Mouse (Mus musculus) WW6 (cell line): Measurements from ENCODE around the gene Il12rb2.

Source experiments
- DNase-seq: peaks from one replicate; pipeline ENCODE4 v3.0.0-alpha.2; 2013; ENCODE audit warnings: low read depth, low spot score

Il12rb2 gene

DNA sequence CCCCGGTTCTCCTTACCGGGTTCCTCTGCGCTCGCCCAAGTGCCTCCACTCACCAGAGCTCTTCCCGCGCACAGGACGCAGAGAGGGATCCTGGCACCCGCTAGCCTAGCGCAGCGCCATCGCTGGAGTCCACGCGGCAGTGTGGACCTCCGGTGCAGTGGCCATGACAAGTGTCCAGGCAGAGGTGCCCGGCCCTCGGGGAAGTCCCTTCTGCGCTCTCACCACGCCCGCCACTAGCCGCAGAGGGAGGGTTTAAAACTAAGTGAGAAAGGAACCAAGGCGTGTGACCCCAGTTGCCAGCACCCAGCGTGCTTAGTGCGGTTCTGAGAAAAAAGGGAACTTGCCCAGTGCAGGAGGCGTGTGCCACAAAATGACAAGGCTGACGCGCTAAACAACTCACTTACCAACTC lies at the start of gene Il12rb2:
Gene Il12rb2, minus strand, starts transcription at position 207 of the 410 bp plus-strand sequence.
- DNase-seq: no peak

DNA sequence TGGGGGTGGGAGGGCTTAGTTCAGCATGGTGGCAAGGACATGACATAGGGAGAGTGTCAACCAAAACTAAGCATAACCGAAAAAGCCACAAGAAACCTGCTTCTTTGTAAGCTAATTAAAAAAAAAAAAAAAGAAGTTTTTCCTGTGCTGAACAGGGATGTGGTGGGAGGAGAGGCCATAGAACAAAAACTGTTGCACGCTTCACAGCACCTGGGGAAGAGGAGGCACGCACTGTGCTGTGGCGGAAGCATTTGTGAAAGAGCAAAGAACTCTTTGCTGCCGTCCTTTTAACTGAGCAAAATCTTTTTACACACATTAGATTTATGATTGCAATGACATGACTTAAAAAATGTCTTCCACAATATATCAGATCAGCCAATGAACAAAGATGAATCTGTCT lies 45.8 kb upstream of the Il12rb2 start:
- no peak for DNase-seq

DNA sequence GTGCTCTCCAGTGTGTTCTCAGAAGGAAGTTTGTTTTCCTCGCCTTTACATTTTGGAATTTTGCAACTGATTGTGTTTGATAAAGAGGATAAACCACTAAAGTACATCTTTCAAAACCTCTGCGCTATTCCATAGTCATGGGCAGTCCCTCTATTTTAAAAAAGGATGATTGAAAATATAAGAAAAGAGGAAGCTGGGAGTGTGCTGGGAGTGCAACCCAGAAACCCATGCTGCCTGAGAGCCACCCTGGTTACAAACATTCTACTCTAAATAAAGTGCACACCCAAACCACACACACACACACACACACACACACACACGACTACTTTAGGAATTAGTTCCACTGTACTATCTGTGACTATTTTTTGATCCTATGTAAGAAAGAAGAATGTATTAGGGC lies 40.6 kb upstream of the Il12rb2 start:
- no peak for DNase-seq

DNA sequence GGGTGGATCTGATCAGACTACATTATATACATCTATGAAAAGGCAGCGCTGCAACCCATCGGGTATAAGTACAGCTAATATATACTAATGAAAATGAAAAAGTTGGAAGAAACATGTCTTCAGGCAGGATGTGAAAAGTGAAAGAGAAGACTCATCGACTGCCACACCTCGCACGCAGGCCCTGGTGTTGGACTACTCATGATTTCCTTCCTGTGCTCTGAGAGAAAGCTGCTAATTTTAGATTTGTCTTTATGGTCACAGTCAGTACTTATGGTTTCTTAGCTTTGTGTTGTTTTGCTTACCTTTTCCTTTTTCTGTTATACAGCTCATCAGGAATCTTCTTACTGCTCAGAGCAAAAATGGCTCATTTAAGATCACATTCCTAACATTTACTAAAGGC lies 39.3 kb upstream of the Il12rb2 start:
- no peak for DNase-seq

DNA sequence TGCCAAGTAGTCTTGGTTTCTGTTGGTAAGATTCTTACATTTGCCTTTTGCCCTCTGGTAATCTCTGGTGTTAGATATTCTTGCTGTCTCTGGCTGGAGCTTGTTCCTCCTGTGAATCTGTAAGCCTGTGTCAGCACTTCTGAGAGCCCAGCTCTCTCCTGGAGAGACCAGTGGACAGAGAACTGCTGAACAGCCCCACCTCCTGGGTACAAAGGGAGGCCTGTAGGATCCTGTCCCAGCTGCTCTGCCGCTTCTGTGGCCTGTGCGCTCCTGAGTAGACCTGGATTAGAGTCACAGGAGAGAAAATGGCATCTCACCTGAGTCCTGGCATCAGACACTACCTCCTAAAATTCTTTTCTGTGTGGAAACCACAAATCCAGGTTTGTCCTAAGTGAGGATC lies 37.4 kb upstream of the Il12rb2 start:
- no peak for DNase-seq

DNA sequence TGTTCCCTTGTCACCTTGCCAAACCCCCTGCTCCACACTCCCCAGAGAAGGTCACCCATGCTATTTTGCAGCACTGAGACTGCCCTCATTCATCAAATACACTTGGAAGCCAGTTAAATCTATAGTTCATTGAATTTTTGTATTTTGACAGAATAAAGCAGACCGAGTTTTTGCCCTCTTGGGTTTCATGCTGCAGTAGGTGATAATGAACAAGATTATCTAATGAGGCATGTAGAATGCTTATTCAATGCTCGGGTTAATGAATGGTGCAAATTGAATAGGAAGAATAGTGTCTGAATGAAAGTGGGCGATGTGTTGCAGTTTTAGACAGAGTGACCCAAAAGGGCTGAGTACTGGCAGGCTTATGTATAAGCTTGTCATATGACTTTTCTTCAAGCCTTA lies 29.3 kb upstream of the Il12rb2 start:
- DNase-seq: no peak

DNA sequence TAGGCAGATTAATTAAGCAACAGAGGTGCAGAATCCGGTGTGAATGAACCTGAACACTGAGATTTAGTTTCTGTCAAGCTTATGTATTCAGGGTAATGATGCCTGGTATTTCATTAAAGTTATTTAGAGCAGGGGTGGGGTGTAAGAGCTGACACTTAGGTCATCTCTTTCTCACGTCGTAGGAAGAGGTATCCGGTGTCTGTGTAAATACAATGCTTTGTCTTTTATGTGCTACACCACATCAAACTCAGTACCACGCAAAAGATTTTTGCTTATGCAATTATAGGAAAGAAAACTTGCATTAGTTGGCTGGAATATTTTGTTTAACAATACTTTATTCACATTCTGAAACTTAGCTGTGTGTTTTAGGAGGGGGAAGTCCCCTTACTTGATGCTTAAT lies 23.6 kb upstream of the Il12rb2 start:
- DNase-seq: no peak

DNA sequence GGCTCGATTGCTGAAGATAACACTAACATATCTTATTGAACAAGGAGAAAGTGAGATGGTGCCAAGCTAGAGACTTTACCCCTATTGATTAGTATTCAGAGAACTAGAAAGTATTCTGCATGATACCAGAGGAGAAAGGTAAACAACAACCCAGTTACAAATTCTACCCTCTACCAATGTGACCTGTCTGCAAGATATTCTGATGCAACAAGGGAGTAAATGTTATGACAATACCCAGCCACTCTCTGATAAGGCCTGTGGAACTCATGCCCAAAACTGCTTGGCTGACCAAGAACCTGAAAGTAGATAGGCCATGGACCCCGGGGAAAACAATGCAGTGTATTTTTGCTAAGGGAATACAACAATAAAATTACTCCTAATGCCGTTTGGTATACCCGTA lies 10.2 kb downstream of the Il12rb2 start:
- no peak for DNase-seq

DNA sequence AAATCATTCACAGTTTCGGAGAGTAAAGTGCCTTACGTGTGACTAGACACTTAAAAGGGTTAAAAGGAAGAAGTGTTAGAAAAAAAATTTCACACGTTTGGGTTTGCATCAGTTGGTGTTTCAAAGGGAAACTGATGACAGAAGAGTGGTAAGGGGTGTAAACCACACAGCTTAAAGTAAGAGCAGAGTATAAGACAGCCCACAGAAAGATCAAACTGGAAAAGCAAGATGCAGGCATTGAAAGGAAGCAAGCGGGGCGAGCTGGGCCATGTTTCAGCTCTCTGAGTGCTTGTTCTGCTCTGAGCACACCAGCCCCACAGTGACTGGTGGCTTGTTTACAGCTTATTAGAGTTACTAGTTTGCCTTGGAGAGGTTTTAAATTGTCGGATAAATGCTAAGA lies 27.9 kb downstream of the Il12rb2 start:
- DNase-seq: no peak

DNA sequence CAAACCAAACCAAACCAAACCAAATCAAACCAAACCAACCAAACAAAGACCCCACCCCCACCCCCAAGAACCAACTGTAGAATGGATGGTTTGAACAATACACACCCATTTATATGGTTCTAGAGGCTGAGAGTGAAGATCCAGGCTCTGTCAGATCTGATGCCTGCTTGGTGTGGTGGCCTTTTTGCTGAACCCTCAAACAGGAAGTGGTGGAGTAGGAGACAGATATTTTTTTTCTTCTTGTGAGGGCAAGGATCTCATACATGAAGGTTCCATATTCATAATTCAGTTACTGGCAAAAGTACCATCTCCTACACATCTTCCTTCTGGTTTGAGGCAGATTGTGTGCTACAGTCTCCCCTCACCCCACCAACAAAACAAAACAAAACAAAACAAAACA lies 36.5 kb downstream of the Il12rb2 start:
- DNase-seq: no peak

DNA sequence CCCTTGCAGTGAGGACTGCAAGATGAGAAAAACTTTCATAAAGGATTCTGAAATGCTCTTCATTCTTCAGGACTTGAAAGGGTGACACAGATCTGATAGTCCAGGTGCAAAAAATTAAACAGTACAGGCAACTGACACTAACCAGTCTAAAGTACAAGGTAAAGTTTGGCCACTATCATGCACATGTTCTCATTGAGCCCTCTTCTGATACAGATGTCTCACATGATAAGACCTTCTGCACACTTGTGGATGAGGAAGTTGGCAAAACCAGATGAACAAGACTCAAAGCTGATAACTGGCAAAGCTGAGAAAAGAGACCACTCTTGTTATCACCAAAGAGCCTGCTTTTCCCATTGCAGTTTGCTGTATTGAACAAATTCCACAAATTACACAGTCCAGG lies 38.0 kb downstream of the Il12rb2 start:
- no peak for DNase-seq

DNA sequence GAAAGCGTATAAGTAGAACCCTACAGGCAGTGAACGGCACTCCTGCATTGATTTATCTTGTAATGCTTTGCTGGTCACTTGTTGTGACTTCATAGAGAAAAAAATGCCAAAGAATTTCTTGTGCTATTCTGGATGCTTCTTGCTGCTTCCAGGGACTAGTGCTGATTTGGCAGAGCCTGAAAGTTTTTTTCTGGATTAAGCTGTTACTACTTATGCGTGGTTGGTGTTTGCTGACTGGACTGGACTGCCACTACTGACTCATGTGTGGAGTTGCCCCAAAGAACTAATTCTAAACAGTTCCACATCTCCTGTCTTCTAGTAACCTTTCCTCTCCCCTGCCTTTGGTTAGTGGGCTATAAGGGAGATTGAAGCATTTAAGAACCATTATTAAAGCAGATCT lies 52.2 kb downstream of the Il12rb2 start:
- DNase-seq: no peak

DNA sequence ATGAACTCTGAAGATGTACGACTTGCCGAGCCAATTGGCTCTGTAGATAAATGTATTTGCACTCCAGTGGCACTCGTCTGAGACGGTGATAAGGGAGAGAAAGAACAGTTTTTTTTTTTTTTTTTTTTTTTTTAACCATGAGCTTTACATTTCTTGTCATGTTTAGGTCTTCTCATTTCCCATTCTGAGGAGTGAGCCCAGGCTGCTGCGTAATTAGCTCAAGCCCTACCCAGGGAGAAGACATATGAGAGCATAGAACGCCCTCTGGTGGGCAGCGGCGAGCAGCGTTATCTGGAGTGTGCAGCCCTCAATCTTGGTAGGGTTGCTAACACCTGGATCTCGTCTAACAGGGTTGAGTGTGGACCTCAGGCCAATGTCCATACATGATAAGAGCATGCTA lies 57.5 kb downstream of the Il12rb2 start:
- peak; percentile 49 for DNase-seq

DNA sequence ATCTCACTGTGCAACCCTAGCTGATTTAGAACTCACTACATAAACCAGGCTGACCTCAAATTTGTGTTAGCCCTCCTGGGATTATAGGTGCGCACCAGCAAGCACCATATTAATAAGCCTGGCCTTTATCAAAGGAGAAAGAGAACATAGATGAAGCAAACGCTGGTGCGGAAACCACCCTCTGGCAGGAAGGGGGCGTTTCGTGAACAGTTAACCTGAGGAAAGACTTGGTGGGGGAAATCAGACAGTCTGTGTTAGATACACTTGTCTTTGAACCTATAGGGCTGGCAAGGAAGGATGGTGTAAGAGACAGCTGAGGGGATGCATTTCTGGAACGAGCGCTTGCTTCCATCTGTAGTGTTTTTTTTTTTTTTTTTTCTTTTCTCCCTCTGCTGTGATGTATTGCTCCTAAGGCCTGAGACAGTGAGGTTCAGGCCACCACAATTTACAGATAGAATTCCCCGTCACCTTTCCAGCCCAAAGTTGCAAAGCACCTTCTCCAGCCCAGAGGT lies 58.1 kb downstream of the Il12rb2 start:
- DNase-seq: no peak

DNA sequence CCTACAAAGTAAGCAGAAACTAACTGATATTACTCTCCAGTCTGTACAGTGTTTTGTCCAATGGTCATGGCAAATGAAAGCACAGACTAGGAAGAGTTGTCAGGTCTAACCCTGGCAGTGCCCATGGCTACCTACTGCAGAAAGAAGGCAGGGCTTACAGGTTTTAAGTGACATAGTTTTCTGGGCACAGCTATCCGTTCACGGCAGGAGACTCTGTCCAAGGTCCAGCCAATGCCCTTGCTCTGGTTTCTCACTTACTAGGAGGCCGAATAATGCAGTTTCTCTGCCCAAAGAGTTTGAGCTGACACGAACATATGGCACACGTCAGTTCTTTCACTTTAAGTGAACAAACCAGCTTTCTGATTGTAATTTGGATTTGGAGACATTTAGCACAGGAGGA lies 58.9 kb downstream of the Il12rb2 start:
- no peak for DNase-seq

DNA sequence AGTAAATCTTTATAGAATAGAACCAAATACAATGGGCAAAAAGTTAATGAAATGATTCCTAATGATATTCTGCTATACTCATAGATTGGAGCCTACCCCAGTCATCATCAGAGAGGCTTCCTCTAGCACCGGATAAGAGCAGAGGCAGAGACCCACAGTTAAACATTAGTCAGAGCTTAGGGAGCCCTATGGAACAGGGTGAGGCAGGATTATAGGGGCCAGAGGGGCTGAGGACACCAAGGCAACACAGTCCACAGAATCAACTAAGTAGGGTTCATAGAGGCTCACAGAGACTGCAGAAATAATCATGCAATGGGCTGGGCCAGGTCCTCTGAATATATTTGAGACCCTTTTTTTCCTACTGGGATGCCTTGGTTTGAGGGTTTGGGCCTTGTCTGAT lies 61.3 kb downstream of the Il12rb2 start:
- DNase-seq: no peak

DNA sequence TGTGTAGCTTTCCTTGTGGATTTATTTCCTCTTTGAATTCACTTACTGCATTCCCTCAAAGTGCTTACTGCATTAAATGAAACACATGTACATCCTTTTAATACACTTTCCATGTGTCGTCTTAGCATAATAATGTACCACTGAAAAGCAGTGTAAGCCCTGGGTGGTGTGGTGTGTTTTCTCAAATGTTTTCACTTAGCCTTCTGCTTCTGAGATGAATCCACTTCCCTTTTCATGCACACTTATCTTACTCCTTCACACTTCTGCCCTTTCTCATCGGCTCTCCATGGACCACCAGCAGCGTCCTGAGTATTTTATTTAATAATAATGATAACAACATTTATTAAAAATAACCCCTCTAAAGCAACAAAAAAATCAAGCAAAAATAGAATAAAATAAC lies 66.2 kb downstream of the Il12rb2 start:
- DNase-seq: no peak

DNA sequence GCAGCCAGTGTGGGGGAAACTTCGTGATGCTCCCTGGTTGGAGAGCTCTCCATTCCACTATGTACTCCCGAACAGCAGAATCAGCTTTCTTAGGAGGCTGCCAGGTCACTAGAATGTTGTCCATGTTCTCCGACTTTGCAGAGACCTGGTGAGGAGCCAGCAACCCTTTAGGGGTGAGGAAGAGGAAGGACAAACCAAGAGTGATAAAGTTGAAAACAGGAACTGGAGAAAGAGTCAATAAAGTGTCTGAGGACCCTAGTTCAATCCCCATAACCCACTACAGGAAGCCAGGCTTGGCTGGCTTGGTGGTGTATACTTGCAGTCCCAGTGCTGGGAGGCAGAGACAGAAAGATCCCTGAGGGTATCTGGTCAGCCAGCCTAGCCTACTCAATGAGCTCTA lies 67.0 kb downstream of the Il12rb2 start:
- no peak for DNase-seq

DNA sequence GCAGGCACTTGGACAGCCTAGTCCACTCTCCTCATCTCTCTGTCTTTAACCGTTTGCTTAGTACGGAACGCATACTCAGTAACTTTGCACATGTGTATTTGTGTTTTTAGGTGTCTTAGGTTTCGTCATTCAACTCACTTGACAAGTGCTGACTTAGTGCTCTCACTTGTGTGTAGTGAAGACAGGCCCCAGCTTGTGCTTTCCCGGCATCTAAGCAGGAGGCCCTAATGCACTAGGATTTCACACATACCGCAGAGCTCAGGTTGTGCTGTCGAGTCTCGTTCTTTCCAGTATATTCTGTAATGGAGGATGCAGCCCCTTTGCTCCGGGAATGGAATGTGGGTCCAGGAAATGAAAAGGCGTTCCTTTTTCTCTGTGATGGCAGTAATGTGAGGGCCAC lies 72.8 kb downstream of the Il12rb2 start:
- DNase-seq: no peak

DNA sequence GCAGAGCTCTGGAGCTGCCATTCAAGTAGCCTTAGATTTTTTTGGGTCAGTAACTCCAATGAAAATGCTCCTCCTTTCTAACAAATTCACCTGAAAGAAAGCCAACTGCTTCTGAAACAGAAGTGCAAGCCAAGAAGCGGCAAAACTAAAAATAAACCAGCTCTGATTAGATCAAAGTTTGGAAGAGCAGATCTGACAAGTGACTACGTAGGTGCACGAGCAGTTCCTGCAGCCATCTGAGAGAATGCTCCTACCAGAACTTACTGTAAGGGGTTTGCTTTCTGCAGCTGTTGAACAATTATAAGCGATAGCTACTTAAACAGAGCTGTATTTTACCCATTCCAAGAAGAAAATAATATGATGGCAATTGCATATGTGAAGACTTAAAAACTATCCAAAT lies 73.5 kb downstream of the Il12rb2 start:
- no peak for DNase-seq

DNA sequence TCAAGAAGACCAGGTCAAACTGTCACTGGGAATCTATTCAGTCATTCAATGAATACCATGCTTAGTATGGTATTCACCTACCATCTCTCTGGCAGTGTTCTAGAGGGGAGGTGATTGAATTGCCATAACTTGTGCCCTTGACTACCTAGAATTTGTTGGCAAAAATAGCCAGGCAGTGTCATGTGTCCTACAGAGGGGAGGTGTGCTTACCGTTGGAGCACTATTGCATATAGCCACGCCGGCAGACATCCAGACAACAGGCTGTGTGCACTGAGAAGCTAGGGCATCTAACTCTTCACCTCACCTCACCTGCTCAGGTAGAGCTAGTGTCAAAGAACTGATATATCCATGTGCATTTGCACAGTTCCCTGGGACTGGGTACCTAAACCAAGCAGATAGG lies 74.8 kb downstream of the Il12rb2 start:
- no peak for DNase-seq

DNA sequence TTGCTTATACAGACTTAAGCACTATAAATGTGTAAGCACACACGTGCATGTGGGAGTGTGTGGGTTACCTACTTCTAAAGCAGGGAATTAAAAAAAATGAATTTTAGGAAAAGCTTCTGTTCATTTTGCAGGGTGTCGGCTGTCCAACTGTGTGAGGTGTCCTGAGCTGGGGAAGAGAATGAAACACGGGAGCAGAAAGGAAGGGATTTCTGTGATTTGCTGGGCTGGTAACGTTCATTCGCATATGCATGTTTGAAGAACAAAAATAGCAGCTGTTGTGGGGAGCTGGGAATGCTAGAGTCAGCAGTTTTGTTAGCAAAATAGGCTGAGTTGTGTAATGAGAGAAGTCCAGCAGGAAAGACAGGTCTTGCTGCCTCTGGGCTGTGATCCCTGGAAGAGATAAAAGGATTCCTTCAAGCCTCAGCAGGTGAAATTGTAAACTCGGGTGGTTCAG lies 75.3 kb downstream of the Il12rb2 start:
- no peak for DNase-seq

DNA sequence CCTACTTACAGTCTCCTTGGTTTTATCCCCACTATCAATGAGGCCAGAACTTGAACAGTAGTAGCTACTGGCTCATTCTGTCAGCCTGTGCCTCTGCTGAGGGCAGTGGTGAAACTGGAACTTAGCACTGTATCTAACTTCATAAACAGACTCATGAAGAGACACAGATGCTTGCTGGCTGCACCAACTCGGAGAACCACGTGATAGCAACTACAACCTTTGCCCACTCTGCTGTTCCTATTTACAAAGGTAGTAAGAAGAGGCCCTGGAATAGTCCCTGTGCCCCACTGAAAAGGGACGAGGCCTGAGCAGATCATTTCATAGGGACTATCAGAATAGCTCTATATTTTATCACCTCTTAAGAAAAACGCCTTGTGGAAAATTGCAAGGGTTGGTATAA lies 75.7 kb downstream of the Il12rb2 start:
- DNase-seq: no peak

DNA sequence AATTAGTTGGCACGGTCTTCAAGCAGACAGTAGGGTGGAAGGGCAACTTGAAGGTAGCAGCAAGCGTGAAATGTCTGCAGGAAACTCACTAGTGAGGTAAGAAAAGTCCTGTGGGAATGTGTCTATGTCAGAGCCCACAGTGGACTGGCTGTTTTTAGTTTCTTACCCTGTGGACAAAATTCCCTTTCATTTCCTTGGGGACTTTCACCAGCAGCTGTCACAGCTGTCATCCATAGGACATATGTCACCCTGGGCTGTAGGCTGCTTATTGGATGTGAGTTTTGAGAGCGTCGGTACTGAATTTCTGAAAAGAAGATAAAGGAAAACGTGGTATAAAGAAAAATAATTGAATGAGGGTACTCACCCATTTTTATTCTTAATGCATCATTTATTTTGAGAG lies 77.2 kb downstream of the Il12rb2 start:
- DNase-seq: no peak

DNA sequence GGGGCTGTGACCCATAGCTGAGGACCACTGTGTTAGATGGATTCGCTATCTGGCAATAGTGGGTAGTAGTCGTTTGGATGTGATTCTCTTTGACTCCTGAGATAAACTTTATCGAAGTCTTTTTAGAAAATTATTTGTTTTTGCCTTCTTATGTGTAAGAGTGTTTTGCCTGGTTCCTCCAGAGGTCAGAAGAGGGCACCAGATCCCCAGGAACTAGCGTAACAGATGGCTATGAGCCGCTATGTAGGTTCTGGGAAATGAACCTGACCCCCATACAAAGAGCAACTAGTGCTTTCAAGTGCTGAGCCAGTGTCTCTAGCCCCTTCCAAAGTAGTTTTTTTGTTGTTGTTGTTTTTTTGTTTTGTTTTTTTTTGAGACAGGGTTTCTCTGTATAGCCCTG lies 79.9 kb downstream of the Il12rb2 start:
- no peak for DNase-seq
